Mouse (Mus musculus) ovary, adult 2 months (tissue): ENCODE results near the gene Olfr272. TPM values are rescaled to one million over a fixed set of nuclear protein-coding genes. Genes with fewer than 3 reads are reported as not detected.

Experiments used
- polyA plus RNA-seq: library from polyadenylated mRNA; depleted of rRNA; stranded (reverse); fragments of >200 nt; gene quantifications from 2 replicates; pipeline ENCODE4 v1.2.3, GENCODE M21; 2012; rRNA removed

Gene Olfr272
- polyA plus RNA-seq, result not detected in 2 replicates

DNA sequence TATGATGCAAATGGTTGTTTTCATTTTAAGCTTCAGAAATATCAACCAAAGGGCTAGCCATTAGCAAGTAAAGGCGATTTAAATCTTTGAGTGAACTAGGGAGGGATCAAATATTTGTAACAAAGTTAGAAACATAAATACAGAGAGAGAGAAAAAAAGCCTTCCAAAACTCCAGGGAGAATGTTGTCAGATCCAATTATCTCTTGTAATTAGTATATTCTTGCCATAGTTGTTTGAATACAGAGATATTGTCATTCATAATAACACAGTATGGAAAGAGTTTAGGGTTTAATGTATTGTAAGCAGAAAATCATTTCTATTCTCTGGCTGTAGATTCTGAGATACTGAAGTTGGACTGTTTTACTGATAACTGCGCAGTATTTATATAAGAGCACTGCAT is at the start of gene Olfr272:
Gene Olfr272, minus strand, starts transcription at position 101 of the 400 bp plus-strand sequence.

DNA sequence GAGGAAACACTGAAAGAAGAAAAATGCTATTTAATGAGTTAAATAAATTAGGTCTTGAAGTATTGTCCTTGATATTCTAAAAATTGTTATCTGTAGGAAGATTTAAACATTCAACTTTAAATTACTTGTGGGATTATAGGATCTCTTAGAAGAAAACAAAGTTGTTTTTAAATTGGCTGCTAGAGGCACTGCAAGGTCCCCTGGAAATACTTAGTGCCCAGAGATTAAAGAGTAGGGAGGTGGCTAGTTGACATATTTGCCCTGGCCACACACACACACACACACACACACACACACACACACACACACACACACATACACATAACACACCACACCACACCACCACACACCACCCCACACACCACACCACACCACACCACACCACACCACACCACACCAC is 45.3 kb upstream of the Olfr272 start, which contains the start of gene Olfr270:
Gene Olfr270, plus strand, starts transcription at position 301 of the 400 bp plus-strand sequence.

Other genes starting within 250 kb of the Olfr272 start
- not detected in 2 replicates for gene Olfr275, start 104.6 kb downstream of the Olfr272 start, polyA plus RNA-seq
- gene Olfr273, start 59.9 kb downstream of the Olfr272 start, polyA plus RNA-seq, result not detected in 2 replicates
- gene Olfr270, start 45.4 kb upstream of the Olfr272 start, polyA plus RNA-seq, result not detected in 2 replicates
- gene Nipsnap3a, start 70.1 kb upstream of the Olfr272 start, polyA plus RNA-seq, result not detected in 2 replicates
- gene Nipsnap3b, start 92.7 kb upstream of the Olfr272 start, polyA plus RNA-seq, result 30.2 and 33.6 TPM in 2 replicates
- gene Abca1, start 240.7 kb upstream of the Olfr272 start, polyA plus RNA-seq, result 28.2 and 45.7 TPM in 2 replicates